Mouse (Mus musculus) splenic B cell, adult 2 months (primary cell): ENCODE measurements around the gene Ccdc194.

Experiments used
- DNase-seq: peaks from one replicate; pipeline ENCODE4 v3.0.0-alpha.2; 2011; ENCODE audit warnings: low read depth, low spot score
- H3K27me3 ChIP-seq: 2 replicates; pipeline ENCODE4 v1.6.1; 2012; ENCODE audit warnings: mild to moderate bottlenecking, low read length, moderate library complexity, mixed read lengths; ENCODE audit not compliant: control insufficient read depth, poor library complexity, insufficient read depth, severe bottlenecking
- H3K36me3 ChIP-seq: 2 replicates; pipeline ENCODE4 v1.6.1; 2012; ENCODE audit warnings: mild to moderate bottlenecking, low read length, moderate library complexity, mixed read lengths; ENCODE audit not compliant: control insufficient read depth, poor library complexity, insufficient read depth, severe bottlenecking

Ccdc194 gene

DNA sequence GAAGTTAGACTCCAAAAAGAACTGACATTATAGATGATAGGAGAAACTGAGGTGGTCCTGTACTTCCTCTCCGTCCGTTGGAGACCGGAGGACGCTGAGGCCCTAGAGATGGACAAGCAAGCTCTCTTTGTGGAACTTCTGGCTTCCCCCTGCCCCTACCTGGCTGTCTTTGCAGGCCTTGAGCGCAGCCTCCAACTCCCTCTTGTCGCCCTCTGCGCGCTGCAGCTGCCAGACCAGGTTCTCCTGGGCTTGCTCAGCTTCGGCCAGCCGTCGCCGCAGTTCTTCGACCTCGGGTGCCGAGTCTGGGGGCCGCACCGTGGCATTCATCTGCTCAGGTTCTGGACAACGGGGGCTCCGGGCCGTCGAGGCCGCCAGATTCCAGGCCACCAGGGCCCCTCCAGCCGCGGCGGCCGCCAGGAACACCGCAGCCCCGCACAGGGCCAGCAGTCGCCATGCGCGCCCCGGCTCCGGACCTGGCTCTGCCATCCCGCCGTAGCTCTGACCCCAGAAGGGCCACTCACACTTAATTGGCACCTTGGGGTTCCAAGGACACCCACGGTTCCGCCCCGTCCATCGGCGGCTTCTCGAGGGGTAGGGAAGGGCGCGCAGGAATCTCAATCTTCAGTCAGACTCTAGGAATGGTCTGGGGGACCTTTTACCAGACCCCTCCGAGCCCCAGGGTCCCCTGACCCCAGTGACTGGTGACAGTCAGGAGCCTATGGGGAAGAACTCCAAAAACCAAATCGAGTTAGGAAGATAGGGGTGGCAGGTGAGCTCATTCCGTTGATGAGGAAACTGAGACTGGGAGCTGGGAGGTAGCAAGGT lies at the start of gene Ccdc194:
Ccdc194 (minus strand) TSS at position 486 of the 825 bp plus-strand sequence.
- Histone ChIP-seq H3K27me3 (no peaks in the 10 kb centered on the region), H3K36me3 (no peaks in the 10 kb centered on the region)
- no peak for DNase-seq

DNA sequence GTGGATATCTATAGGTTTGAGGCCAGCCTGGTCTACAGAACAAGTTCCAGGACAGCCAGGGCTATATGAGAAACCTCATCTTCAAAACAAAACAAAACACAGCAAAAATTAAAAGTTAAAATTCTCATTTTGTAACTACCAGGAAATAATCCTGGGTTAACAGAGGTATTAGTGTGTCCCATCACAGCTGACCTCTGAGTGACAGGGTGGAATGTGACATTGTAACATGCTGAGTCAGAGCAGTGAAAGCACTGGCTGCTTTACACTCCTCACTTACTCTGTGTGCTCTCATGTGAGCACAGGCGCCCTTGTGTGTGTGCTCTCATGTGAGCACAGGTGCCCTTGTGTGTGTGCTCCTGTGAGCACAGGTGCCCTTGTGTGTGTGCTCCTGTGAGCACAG lies 49.5 kb upstream of the Ccdc194 start:
- DNase-seq, result no peak
- H3K36me3 ChIP-seq, result no peaks in the 10 kb centered on the region
- H3K27me3 ChIP-seq, result no peaks in the 10 kb centered on the region

DNA sequence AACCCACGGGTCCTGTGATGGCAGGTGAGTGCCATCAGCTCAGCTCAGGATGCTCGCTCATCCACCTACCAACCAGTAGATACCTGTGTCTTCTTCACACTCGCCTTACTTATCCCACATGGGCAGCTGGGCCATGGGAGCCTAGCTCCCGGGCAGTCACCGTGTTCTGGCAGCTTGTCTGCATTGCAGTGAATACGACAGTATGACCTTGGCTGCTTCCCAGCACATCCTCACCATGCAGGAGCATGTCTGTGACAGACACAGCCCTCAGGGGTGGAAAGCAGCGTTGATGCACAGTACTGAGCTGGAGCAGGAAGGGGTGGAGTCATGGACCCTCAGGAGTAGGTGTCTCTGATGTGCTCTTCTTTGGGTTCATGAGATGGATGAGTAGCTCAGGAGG lies 48.9 kb upstream of the Ccdc194 start:
- Histone ChIP-seq H3K36me3 (no peaks in the 10 kb centered on the region), H3K27me3 (no peaks in the 10 kb centered on the region)
- DNase-seq, result no peak

DNA sequence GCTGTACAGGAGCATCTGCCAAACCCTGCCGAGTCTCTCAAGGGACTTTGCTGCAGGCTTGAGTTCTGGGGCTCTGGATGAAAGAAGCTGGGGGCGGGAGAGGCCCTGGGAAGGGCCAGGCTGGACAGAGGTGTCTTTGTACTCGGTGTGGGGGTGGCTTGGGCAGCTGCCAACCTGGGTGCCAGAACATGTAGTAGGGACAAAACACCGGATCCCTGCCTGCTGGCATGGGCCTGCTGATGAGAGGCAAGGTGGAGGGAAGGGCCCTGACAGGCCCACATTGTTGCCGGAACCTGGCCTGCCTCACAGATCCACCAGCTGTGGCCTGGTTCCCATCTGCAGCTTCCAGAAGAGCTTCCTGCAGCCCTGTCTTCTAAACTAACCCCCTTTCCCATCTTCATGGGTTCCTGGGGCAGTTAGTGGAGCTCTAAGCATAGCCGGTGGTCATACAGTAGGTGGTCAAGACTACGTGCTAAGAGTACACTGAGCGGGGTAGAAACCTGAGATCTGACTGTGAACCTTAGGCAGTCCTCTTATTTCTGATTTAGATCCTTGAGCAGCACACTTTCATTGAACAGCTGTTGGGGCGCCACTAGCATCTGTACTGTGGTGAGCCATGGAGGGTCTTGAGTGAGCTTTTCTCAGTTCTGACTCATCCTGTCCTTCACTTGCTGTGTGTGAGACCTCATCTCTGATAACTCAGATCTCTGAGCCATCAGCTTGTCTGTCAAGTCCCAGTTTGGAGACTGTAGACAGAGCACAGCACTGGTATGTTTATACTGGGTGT lies 47.5 kb upstream of the Ccdc194 start:
- H3K36me3 ChIP-seq, result no peaks in the 10 kb centered on the region
- DNase-seq, result no peak

DNA sequence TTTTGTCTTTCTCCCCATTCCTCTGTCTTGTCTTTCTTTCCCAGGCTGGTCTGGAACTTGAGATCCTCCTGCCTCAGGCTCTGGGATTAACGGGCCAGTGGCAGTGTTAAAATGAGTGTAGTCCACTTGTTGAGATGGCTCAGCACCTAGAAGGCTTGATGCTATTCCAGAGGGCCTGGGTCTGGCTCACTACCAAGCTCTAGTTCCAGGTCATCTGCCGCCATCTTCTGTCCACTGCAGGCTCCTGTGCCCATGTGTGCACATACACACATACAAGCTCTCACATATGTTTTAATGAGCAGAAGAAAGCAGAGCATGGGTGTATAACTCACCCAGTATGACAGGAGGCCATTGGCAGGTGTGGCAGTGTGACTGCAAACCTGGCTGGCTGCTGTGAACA lies 46.6 kb upstream of the Ccdc194 start:
- Histone ChIP-seq H3K36me3 (no peaks in the 10 kb centered on the region), H3K27me3 (no peaks in the 10 kb centered on the region)
- no peak for DNase-seq

More for the DNA sequence above, 47.5 kb upstream of the Ccdc194 start:
- H3K27me3 ChIP-seq, result no peaks in the 10 kb centered on the region

DNA sequence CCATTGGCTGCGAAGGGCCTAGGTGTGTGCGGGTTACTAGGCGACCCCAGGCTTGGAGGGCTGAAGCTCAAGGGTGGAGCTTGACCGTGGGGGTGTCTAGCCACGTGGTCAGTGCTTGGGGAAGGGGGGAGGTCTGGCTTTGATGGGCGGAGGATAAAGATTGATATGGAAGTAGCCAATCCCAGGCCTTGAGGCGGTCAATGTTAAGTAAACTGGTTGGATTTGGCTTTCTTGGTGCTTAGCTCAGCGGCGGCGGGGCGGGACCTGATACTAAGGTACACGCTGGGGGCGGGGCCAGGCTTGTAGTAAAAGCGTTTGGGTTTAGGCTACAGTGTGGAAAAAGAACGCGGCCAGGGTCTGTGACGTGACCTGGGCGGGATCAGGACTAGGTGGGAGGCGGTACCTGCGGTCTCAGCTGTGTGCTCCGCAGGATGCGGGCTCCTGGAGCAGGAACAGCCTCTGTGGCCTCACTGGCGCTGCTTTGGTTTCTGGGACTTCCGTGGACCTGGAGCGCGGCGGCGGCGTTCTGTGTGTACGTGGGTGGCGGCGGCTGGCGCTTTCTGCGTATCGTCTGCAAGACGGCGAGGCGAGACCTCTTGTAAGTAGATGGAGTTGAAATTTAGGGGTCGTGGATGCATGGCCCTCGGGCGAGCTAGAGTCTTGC lies 44.9 kb upstream of the Ccdc194 start:
- Histone ChIP-seq H3K27me3 (no peaks in the 10 kb centered on the region), H3K36me3 (no peaks in the 10 kb centered on the region)
- peak; percentile 91 for DNase-seq

DNA sequence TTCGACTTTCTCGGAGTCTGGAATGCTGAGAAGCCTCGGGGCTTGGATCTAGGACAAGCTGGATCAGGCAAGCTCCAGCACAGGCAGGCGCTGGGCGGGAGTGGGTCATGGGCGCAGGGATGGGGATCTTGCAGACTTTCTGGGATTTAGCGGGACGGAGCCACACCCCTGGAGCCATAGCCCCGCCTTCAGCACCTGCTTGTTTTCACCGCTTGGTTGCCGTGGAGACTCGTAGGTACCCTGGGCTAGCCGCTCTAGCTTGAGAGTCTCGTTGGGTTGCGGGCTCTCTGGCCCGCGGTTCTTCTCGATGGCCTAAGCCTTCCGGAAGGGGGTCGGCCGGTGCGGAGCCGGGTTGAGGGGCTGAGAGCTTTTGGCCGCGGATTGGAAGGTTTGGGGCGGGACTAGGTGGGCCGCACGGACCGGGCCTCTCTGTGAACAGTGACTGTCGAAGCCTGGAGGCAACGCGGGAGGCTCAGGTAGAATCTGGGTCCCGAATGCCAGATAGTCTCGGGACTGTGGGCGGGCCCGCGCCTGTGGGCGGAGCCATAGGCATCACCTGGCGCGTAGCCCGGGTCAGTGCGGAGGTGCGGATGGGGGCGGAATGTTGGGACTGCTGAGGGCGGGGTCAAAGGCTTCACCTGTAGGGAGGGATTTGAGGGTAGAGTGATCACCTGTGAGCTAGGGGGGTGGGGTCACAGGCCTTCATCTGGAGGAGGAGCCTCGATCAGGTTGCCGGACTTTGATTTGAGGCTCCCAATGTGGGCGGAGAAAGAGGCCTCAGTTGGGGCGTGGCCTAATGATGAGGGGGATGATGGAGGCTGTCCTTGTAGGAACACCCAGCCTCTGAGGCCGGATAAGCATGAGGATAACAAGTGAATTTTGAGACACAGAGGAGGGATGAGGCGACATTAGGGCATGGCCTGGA lies 44.1 kb upstream of the Ccdc194 start:
- DNase-seq, result peak; percentile 89
- Histone ChIP-seq H3K27me3 (no peaks in the 10 kb centered on the region), H3K36me3 (no peaks in the 10 kb centered on the region)

DNA sequence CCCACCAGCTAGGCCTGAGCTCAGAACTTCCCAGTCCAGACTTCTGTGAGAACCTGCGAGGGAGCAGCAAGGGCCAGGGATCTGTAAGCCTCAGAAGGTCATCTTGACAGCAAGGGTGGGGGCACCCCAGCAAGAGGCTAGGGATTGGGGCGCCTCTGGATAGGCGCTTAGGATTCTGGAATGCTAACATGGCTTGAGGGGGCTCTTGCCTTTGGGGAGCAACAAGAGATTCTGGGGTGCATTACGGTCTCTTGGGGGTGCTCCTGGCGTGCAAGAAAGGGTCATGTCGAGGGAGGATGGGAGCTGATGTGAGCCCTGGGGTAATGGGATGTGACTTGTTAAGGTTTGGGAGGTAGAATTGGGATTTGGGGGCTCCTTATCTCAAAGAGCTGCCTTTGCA lies 43.4 kb upstream of the Ccdc194 start:
- no peaks in the 10 kb centered on the region for H3K36me3 ChIP-seq
- DNase-seq, result no peak
- H3K27me3 ChIP-seq, result no peaks in the 10 kb centered on the region

DNA sequence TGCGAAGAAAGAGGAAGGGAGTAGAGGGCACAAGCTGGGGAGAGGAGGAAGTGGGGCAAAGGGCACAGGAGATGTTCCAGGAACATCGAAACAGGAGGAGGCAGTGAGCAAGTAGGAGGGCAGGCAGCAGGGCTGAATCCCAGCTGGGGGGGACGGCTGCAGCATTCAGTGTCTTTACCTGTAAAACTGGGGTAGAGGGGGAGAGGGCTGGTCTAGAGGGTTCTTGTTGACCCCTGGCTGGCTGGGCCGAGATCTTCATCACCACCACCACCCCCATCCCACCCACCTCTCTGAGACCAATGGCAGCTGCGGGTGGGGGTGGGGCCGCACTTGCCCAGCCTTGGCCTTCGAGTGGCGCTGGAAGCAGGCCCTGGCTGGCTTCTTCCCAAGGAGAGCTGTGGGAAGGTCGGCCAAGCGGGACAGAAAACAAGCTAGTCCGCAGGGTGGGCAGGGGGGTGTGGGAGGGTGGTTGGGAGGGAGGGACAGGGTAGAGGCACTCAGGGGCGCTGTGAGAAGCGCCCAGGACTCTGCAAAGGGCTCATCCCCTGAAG lies 43.0 kb upstream of the Ccdc194 start, which contains the start of gene Slc27a1:
Slc27a1 (plus strand) TSS at position 496 of the 551 bp plus-strand sequence.
- no peak for DNase-seq
- Histone ChIP-seq H3K36me3 (no peaks in the 10 kb centered on the region), H3K27me3 (no peaks in the 10 kb centered on the region)

DNA sequence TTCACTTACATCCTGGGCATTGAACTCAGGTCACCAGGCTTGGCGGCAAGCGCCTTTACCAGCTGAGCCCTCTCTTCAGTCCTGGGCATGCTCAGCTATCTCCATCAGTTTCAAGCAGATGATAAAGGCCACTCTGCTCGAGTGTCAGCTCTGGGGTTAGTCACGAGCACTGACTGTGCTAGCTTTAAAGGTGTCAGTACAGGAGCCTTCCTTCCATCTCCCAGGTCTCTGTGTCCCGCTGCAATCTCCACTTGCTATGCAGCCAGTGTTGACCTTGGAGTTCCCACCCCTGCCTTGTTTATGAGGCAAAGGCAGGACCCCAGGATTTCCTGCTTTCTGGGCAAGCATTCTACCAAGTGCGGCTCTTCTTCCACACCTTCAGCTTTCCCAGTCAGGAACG lies 42.1 kb upstream of the Ccdc194 start:
- Histone ChIP-seq H3K27me3 (no peaks in the 10 kb centered on the region), H3K36me3 (no peaks in the 10 kb centered on the region)
- no peak for DNase-seq

DNA sequence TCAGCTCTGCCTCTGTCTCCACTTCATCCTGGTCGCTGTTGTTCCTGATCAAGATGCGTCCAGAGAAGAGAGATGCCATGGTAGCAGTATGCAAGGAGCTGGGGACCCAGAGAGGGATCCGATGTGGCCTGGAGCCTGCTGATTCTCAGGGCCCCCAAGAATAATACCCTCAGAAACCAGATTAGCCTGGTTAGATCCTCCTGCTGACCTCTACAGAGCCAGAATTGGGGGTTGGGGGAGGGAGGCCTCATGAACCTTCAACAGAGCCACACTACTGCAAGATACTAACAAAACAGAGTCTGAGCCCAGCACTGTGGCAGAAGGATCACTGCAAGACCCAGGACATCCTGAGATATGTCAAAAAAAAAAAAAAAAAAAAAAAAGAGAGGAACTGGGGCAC lies 41.0 kb upstream of the Ccdc194 start, which contains the start of gene Nxnl1:
Nxnl1 (minus strand) TSS at position 101 of the 400 bp plus-strand sequence.
- Histone ChIP-seq H3K27me3 (no peaks in the 10 kb centered on the region), H3K36me3 (no peaks in the 10 kb centered on the region)
- no peak for DNase-seq

DNA sequence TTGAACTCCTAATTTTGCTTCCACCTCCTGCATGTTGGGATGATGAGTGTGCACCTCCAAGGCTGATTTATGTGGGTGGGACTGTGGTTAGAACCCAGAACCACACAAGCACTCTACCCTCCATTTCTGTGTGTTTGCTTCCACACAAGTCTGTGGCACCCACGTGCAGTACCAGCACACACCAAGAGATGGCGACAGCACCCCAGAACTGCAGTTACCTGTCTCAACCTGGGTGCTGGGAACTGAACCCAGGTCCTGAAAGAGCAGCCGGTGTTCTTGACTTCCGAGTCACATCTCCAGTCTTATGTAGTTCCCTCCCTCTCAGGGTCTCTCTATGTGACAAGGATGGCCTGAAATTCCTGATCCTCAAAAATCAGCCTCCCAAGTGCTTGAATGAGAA lies 38.5 kb upstream of the Ccdc194 start:
- no peak for DNase-seq
- Histone ChIP-seq H3K27me3 (no peaks in the 10 kb centered on the region), H3K36me3 (no peaks in the 10 kb centered on the region)

DNA sequence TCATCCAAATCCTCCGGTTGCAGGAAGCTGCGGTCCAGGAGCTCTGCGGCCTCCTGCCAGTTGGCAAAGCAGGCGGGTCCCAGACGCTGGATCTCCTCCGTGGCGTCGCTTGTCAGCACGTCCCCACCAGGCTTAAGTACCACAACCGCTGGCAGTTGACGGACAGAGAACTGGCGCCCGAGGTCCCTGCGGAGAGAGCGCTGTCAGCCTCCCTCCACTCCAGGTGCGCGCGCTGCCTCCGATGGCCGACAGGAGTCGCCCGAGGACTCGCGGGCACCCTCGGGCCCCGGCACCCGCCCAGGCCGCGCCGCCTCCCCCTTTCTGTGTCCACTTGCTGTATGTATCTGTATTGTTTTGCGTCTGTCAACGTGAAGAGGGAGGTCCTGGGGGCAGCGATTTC lies 37.2 kb upstream of the Ccdc194 start:
- peak; percentile 86 for DNase-seq
- Histone ChIP-seq H3K27me3 (no peaks in the 10 kb centered on the region), H3K36me3 (no peaks in the 10 kb centered on the region)

DNA sequence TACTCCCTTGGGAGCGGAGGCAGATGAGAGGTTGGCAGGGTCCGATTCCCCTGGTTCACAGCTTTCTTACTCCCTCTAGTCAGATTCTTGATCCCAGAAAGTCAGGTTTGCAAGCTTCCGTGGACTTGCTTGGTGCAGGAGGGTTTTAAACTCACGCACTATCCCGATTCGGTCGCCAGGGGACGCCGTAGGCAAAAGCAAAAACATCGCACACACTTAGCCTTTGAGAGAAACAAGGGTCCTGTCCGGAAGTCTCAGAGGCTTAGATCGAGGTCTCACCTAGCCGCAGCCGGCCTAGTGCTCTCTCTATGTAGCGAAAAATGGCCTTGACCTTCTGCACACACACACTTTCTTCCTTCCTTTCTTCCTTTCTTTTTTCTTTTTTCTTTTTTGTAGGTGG lies 35.9 kb upstream of the Ccdc194 start:
- H3K27me3 ChIP-seq, result no peaks in the 10 kb centered on the region
- H3K36me3 ChIP-seq, result no peaks in the 10 kb centered on the region
- peak; percentile 91 for DNase-seq
